Mouse (Mus musculus): ENCODE results near the gene Ttc13.

- TF ChIP-seq CTCF (conservative IDR thresholded peaks at IDR 0.05; ENCODE audit: insufficient read depth, insufficient read length, low read depth, low read length): no peak
- TF ChIP-seq POLR2A (IDR thresholded peaks at IDR 0.05; ENCODE audit: low read depth, low read length): no peak
These were observed 34.4 kb upstream of the Ttc13 start for GRCm38 (mm10) chr8:124756153-124756552.

Data from kidney, adult 2 months (tissue).